Mouse (Mus musculus) CH12.LX (cell line): ENCODE data around the gene Rabgap1. TPM values are rescaled to one million over a fixed set of nuclear protein-coding genes. Genes with fewer than 3 reads are reported as not detected.

Source experiments
- DNase-seq: peaks from one replicate; pipeline ENCODE4 v3.0.0-alpha.2; 2013; ENCODE audit errors: extremely low read depth
- H3K27ac ChIP-seq: 2 replicates; pipeline ENCODE4 v1.5.1; 2012; ENCODE audit warnings: low read depth, mild to moderate bottlenecking, control low read depth, moderate library complexity; ENCODE audit not compliant: insufficient read depth
- H3K27me3 ChIP-seq: replicated peaks from 2 replicates; pipeline ENCODE3; 2012; ENCODE audit warnings: inconsistent platforms
- H3K36me3 ChIP-seq, 2 experiments: replicated peaks in 1 of 2; 2 replicates each; pipeline versions ENCODE3 to v1.6.1; 2012; ENCODE audit warnings: inconsistent platforms in 1 of 2, low read length in 1 of 2, mild to moderate bottlenecking in 1 of 2, mixed read lengths in 1 of 2, moderate library complexity in 1 of 2; ENCODE audit not compliant: control insufficient read depth in 1 of 2, insufficient read depth in 1 of 2
- H3K4me1 ChIP-seq, 2 experiments: 2 replicates each; pipeline ENCODE4 v1.6.1; 2012; ENCODE audit warnings: inconsistent platforms in 1 of 2, moderate library complexity in 1 of 2; ENCODE audit not compliant: insufficient read depth in 2 of 2, control insufficient read depth in 1 of 2
- H3K4me2 ChIP-seq: 2 replicates; pipeline ENCODE4 v1.6.1; 2012; ENCODE audit warnings: low read depth, mild to moderate bottlenecking, control low read depth; ENCODE audit not compliant: poor library complexity, insufficient read depth, severe bottlenecking
- H3K4me3 ChIP-seq, 3 experiments: fragments of 150-350 bp in 1 of 3; sonication (generic) in 1 of 3; replicated peaks in 1 of 3; 2 replicates each; pipeline versions ENCODE3 to v1.5.1; 2011 to 2012; ENCODE audit warnings: low read depth in 2 of 3, low read length in 2 of 3, mild to moderate bottlenecking in 2 of 3, moderate library complexity in 2 of 3, control low read depth in 1 of 3, improper control_type of control experiment in 1 of 3, inconsistent platforms in 1 of 3, mixed read lengths in 1 of 3; ENCODE audit not compliant: poor library complexity in 1 of 3
- H3K79me2 ChIP-seq: replicated peaks from 2 replicates; pipeline ENCODE4 v1.6.1; 2012; ENCODE audit warnings: mild to moderate bottlenecking, moderate library complexity; ENCODE audit not compliant: control insufficient read depth, poor library complexity, insufficient read depth, severe bottlenecking; ENCODE audit errors: extremely low read depth
- H3K9ac ChIP-seq: 2 replicates; pipeline ENCODE4 v1.6.1; 2012; ENCODE audit warnings: low read depth, mild to moderate bottlenecking, control low read depth, moderate library complexity; ENCODE audit not compliant: insufficient read depth
- H3K9me3 ChIP-seq: replicated peaks from 2 replicates; pipeline ENCODE3; 2012; ENCODE audit warnings: low read length, inconsistent platforms, mixed read lengths
- BHLHE40 ChIP-seq: IDR thresholded peaks from 2 replicates; pipeline ENCODE4 v1.6.1; 2011; ENCODE audit warnings: mild to moderate bottlenecking, low read depth, low read length, improper control_type of control experiment
- CHD1 ChIP-seq: IDR thresholded peaks from 2 replicates; pipeline ENCODE4 v1.6.1; 2012; ENCODE audit warnings: low read depth, low read length, improper control_type of control experiment, inconsistent platforms
- CHD2 ChIP-seq: IDR thresholded peaks from 2 replicates; pipeline ENCODE4 v1.6.1; 2011; ENCODE audit warnings: low read length, improper control_type of control experiment
- CTCF ChIP-seq, 2 experiments: IDR thresholded peaks in 1 of 2; conservative IDR thresholded peaks in 1 of 2; 2 replicates each; pipeline ENCODE4 v1.5.1; 2011 to 2012; ENCODE audit warnings: low read depth in 2 of 2, low read length in 2 of 2, improper control_type of control experiment in 1 of 2, inconsistent platforms in 1 of 2, mild to moderate bottlenecking in 1 of 2, moderate library complexity in 1 of 2
- E2F4 ChIP-seq: IDR thresholded peaks from 2 replicates; pipeline ENCODE4 v1.6.1; 2011; ENCODE audit warnings: low read depth, low read length, improper control_type of control experiment; ENCODE audit not compliant: insufficient replicate concordance
- EP300 ChIP-seq: IDR thresholded peaks from 2 replicates; pipeline ENCODE4 v1.6.1; 2011; ENCODE audit warnings: low read length, improper control_type of control experiment
- ETS1 ChIP-seq: conservative IDR thresholded peaks from 2 replicates; pipeline ENCODE4 v1.6.1; 2012; ENCODE audit warnings: low read depth, mild to moderate bottlenecking, inconsistent platforms, low read length, improper control_type of control experiment, moderate library complexity
- HCFC1 ChIP-seq: IDR thresholded peaks from 2 replicates; pipeline ENCODE4 v1.6.1; 2012; ENCODE audit warnings: low read depth, mild to moderate bottlenecking, inconsistent platforms, low read length, improper control_type of control experiment
- IRF4 ChIP-seq: IDR thresholded peaks from 2 replicates; pipeline ENCODE4 v1.6.1; 2014; ENCODE audit warnings: low read depth, mild to moderate bottlenecking, inconsistent platforms, low read length, improper control_type of control experiment
- JUN ChIP-seq: IDR thresholded peaks from 2 replicates; pipeline ENCODE4 v1.6.1; 2011; ENCODE audit warnings: low read depth, mild to moderate bottlenecking, low read length, improper control_type of control experiment, moderate library complexity; ENCODE audit not compliant: insufficient read depth
- JUND ChIP-seq: conservative IDR thresholded peaks from 2 replicates; pipeline ENCODE4 v1.6.1; 2011; ENCODE audit warnings: low read depth, low read length, improper control_type of control experiment
- KAT2A ChIP-seq: IDR thresholded peaks from 2 replicates; pipeline ENCODE4 v1.6.1; 2012; ENCODE audit warnings: low read length, improper control_type of control experiment, inconsistent platforms; ENCODE audit not compliant: insufficient replicate concordance
- MAFK ChIP-seq: IDR thresholded peaks from 2 replicates; pipeline ENCODE4 v1.6.1; 2011; ENCODE audit warnings: low read length, improper control_type of control experiment; ENCODE audit not compliant: insufficient replicate concordance
- MAX ChIP-seq: IDR thresholded peaks from 2 replicates; pipeline ENCODE4 v1.6.1; 2011; ENCODE audit warnings: low read length, improper control_type of control experiment
- MEF2A ChIP-seq: IDR thresholded peaks from 2 replicates; pipeline ENCODE4 v1.6.1; 2014; ENCODE audit warnings: low read depth, mild to moderate bottlenecking, inconsistent platforms, low read length, improper control_type of control experiment, borderline replicate concordance
- NELFE ChIP-seq: IDR thresholded peaks from 2 replicates; pipeline ENCODE4 v1.6.1; 2011; ENCODE audit warnings: low read depth, low read length, improper control_type of control experiment
- NRF1 ChIP-seq: IDR thresholded peaks from 2 replicates; pipeline ENCODE4 v1.6.1; 2014; ENCODE audit warnings: low read depth, mild to moderate bottlenecking, inconsistent platforms, low read length, improper control_type of control experiment, moderate library complexity
- POLR2AphosphoS2 ChIP-seq: IDR thresholded peaks from 2 replicates; pipeline ENCODE4 v1.6.1; 2011; ENCODE audit warnings: low read depth, low read length, improper control_type of control experiment
- RCOR1 ChIP-seq: conservative IDR thresholded peaks from 2 replicates; pipeline ENCODE4 v1.6.1; 2012; ENCODE audit warnings: low read depth, mild to moderate bottlenecking, inconsistent platforms, low read length, improper control_type of control experiment
- SIN3A ChIP-seq: IDR thresholded peaks from 2 replicates; pipeline ENCODE4 v1.6.1; 2012; ENCODE audit warnings: low read length, improper control_type of control experiment, inconsistent platforms
- TBP ChIP-seq: conservative IDR thresholded peaks from 2 replicates; pipeline ENCODE4 v1.6.1; 2011; ENCODE audit warnings: low read depth, low read length, improper control_type of control experiment
- USF2 ChIP-seq: conservative IDR thresholded peaks from 2 replicates; pipeline ENCODE4 v1.6.1; 2011; ENCODE audit warnings: low read depth, low read length, improper control_type of control experiment
- dilution Hi-C: fragments of 300-500 bp; cut with MboI; formaldehyde crosslinking; loops from 2 replicates; pipeline ENCODE4 v1.14.3; 2020; ENCODE audit warnings: low sequenced_read_pairs; ENCODE audit not compliant: extremely low pct_unique_long_range_greater_than_20kb, extremely low pct_ligation_motif_present
- in situ Hi-C: fragments of 300-500 bp; cut with MboI; formaldehyde crosslinking; loops from 3 replicates; pipeline ENCODE4 v1.14.3; 2019; ENCODE audit warnings: low sequenced_read_pairs, low pct_ligation_motif_present, low pct_unique_long_range_greater_than_20kb, mixed read lengths
- polyA plus RNA-seq: library from polyadenylated mRNA; unstranded; fragments of >175 nt; gene quantifications from 2 replicates; pipeline ENCODE4 v1.2.1, GENCODE M21; 2012; ENCODE audit warnings: low read depth; ENCODE audit not compliant: insufficient read length
- total RNA-seq, 2 experiments: library from RNA; depleted of rRNA; stranded (reverse); fragments of 300-350 nt in 1 of 2; fragments of >200 nt in 1 of 2; gene quantifications; 2 replicates each; pipeline ENCODE4 v1.2.3; 2012 to 2014

The Rabgap1 gene
- total and polyA plus RNA-seq, 3 experiments = 16.6 to 21.9 (median 19.4) TPM

DNA sequence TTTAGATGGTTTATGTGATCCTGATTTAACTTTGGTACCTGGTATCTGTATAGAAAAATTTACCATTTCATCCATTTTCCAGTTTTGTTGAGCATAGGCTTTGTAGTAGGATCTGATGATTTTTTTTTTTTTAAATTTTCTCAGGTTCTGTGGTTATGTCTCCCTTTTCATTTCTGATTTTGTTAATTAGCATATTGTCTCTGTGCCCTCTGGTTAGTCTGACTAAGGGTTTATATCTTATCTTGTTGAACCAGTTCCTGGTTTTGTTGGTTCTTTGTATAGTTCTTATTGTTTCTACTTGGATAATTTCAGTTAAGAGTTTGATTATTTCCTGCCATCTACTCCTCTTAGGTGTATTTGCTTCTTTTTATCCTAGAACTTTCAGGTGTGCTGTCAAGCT, 36.5 kb downstream of the Rabgap1 start:
- Histone ChIP-seq H3K9ac (no peak overlapping the region), H3K36me3 (peaks cover 35 to 38% of the 10 kb centered on the region in 2 experiments), H3K9me3 (no peaks in the 10 kb centered on the region), H3K79me2 (no peaks in the 10 kb centered on the region; the same call in 1 of the 2 replicates), H3K27ac (no peak overlapping the region), H3K4me1 (no peaks in the 10 kb centered on the region), H3K4me2 (no peak overlapping the region), H3K27me3 (no peaks in the 10 kb centered on the region), H3K4me3 (no peak overlapping the region)
- no peak for DNase-seq
- TF ChIP-seq SIN3A (no peak), MEF2A (no peak), HCFC1 (no peak), RCOR1 (no peak), BHLHE40 (no peak), MAX (no peak), CHD2 (no peak), NELFE (no peak), CHD1 (no peak), EP300 (no peak), JUND (no peak), MAFK (no peak), POLR2AphosphoS2 (no peak), CTCF (conservative IDR thresholded peaks at IDR 0.05 in 1 of 2, IDR thresholded peaks at IDR 0.05 in 1 of 2; ENCODE audit: low read depth in 2 of 2, low read length in 2 of 2) (no peak), ETS1 (no peak), E2F4 (no peak)
- in situ Hi-C loops (loop anchor here (10.0 kb wide), 1 partner anchor 95 kb away; no protein-coding TSS in a partner anchor), dilution Hi-C loops (no loop called here)

DNA sequence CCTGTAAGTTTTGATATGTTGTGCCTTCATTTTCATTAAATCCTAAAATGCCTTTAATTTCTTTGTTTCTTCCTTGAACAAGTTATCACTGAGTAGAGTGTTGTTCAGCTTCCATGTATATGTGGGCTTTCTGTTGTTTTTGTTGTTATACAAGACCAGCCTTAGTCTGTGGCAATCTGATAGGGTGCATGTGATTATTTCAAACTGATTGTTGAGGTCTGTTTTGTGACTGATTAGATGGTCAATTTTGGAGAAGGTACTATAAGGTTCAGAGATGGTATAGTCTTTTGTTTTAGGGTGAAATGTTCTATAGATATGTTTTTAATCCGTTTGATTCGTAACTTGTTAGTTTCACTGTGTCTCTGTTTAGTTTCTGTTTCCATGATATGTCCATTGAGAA, 37.0 kb downstream of the Rabgap1 start:
- Histone ChIP-seq H3K36me3 (peaks cover 35 to 39% of the 10 kb centered on the region in 2 experiments), H3K4me3 (no peak overlapping the region), H3K4me1 (no peaks in the 10 kb centered on the region)
- DNase-seq = no peak
- TF ChIP-seq KAT2A (no peak), NRF1 (no peak), USF2 (no peak), TBP (no peak), IRF4 (no peak), CTCF (conservative IDR thresholded peaks at IDR 0.05 in 1 of 2, IDR thresholded peaks at IDR 0.05 in 1 of 2; ENCODE audit: low read depth in 2 of 2, low read length in 2 of 2) (no peak), MAFK (no peak), CHD1 (no peak), JUN (no peak)
- TF ChIP-seq, all 38 proteins: peak for 0
- Histone ChIP-seq H3K9ac (no peak overlapping the region), H3K9me3 (no peaks in the 10 kb centered on the region), H3K79me2 (no peaks in the 10 kb centered on the region; the same call in 1 of the 2 replicates), H3K4me2 (no peak overlapping the region), H3K27ac (no peak overlapping the region), H3K27me3 (no peaks in the 10 kb centered on the region)
- in situ Hi-C loops = no loop called here
- dilution Hi-C loops = no loop called here
